Mouse (Mus musculus) MEL (cell line): ENCODE data around the gene Actr3b. TPM values are rescaled to one million over a fixed set of nuclear protein-coding genes. Genes with fewer than 3 reads are reported as not detected.

Source experiments
- DNase-seq: peaks from one replicate; pipeline ENCODE4 v3.0.0; 2011; ENCODE audit warnings: low read depth, low spot score
- H3K27ac ChIP-seq: 2 replicates; pipeline ENCODE4 v1.5.1; 2012; ENCODE audit warnings: low read depth, mild to moderate bottlenecking, control low read depth, low read length, moderate library complexity; ENCODE audit not compliant: control insufficient read depth
- H3K27me3 ChIP-seq, 2 experiments: fragments of 150-350 bp in 1 of 2; sonication (generic) in 1 of 2; 2 replicates each; pipeline ENCODE4 v1.6.1; 2012; ENCODE audit warnings: low read length in 2 of 2, mild to moderate bottlenecking in 2 of 2, improper control_type of control experiment in 1 of 2, moderate library complexity in 1 of 2; ENCODE audit not compliant: insufficient read depth in 2 of 2, control insufficient read depth in 1 of 2
- H3K36me3 ChIP-seq, 2 experiments: 2 replicates each; pipeline ENCODE4 v1.6.1; 2012 to 2014; ENCODE audit warnings: low read length in 2 of 2, improper control_type of control experiment in 1 of 2, inconsistent platforms in 1 of 2, mild to moderate bottlenecking in 1 of 2; ENCODE audit not compliant: insufficient read depth in 2 of 2, control insufficient read depth in 1 of 2
- H3K4me1 ChIP-seq, 2 experiments: fragments of 150-350 bp in 1 of 2; sonication (generic) in 1 of 2; 2 replicates each; pipeline ENCODE4 v1.6.1; 2012; ENCODE audit warnings: low read length in 2 of 2, improper control_type of control experiment in 1 of 2, mild to moderate bottlenecking in 1 of 2; ENCODE audit not compliant: insufficient read depth in 2 of 2, control insufficient read depth in 1 of 2
- H3K4me3 ChIP-seq, 2 experiments: fragments of 150-350 bp in 1 of 2; sonication (generic) in 1 of 2; 2 replicates each; pipeline ENCODE4 v1.5.1; 2012; ENCODE audit warnings: low read depth in 2 of 2, low read length in 2 of 2, mild to moderate bottlenecking in 2 of 2, moderate library complexity in 2 of 2, control low read depth in 1 of 2, improper control_type of control experiment in 1 of 2; ENCODE audit not compliant: control insufficient read depth in 1 of 2, insufficient read depth in 1 of 2
- H3K79me2 ChIP-seq: 2 replicates; pipeline ENCODE4 v1.6.1; 2012; ENCODE audit warnings: mild to moderate bottlenecking, low read length, moderate library complexity; ENCODE audit not compliant: control insufficient read depth, poor library complexity, insufficient read depth
- H3K9ac ChIP-seq: 2 replicates; pipeline ENCODE4 v1.6.1; 2012; ENCODE audit warnings: low read depth, mild to moderate bottlenecking, control low read depth, low read length, moderate library complexity; ENCODE audit not compliant: control insufficient read depth, poor library complexity, severe bottlenecking
- H3K9me3 ChIP-seq: fragments of 150-350 bp; sonication (generic); replicated peaks from 2 replicates; pipeline ENCODE4 v1.6.1; 2012; ENCODE audit warnings: mild to moderate bottlenecking, low read length, improper control_type of control experiment, moderate library complexity; ENCODE audit not compliant: insufficient read depth
- CTCF ChIP-seq, 3 experiments: IDR thresholded peaks in 2 of 3; conservative IDR thresholded peaks in 1 of 3; 2 replicates each; pipeline ENCODE4 v1.5.1; 2011 to 2012; ENCODE audit warnings: low read length in 3 of 3, low read depth in 2 of 3, mild to moderate bottlenecking in 2 of 3, improper control_type of control experiment in 1 of 3, inconsistent platforms in 1 of 3, mixed read lengths in 1 of 3, moderate library complexity in 1 of 3; ENCODE audit not compliant: control insufficient read depth in 1 of 3, insufficient read depth in 1 of 3, poor library complexity in 1 of 3, severe bottlenecking in 1 of 3
- ELF1 ChIP-seq: IDR thresholded peaks from 2 replicates; pipeline ENCODE4 v1.6.1; 2014; ENCODE audit warnings: low read depth, mild to moderate bottlenecking, inconsistent platforms, low read length, improper control_type of control experiment, moderate library complexity
- EP300 ChIP-seq, 2 experiments: IDR thresholded peaks; 2 replicates each; pipeline ENCODE4 v1.6.1; 2011; ENCODE audit warnings: improper control_type of control experiment in 2 of 2, low read length in 2 of 2, low read depth in 1 of 2, mild to moderate bottlenecking in 1 of 2
- GATA1 ChIP-seq: IDR thresholded peaks from 2 replicates; pipeline ENCODE4 v1.6.1; 2011; ENCODE audit warnings: low read depth, low read length, improper control_type of control experiment
- JUND ChIP-seq: IDR thresholded peaks from 2 replicates; pipeline ENCODE4 v1.6.1; 2011; ENCODE audit warnings: low read depth, mild to moderate bottlenecking, improper control_type of control experiment, low read length
- KAT2A ChIP-seq: conservative IDR thresholded peaks from 2 replicates; pipeline ENCODE4 v1.6.1; 2012; ENCODE audit warnings: low read depth, low read length, improper control_type of control experiment, inconsistent platforms
- MAFK ChIP-seq: IDR thresholded peaks from 2 replicates; pipeline ENCODE4 v1.6.1; 2011; ENCODE audit warnings: low read depth, mild to moderate bottlenecking, low read length, improper control_type of control experiment, borderline replicate concordance
- MAX ChIP-seq: IDR thresholded peaks from 2 replicates; pipeline ENCODE4 v1.6.1; 2011; ENCODE audit warnings: low read length, improper control_type of control experiment
- MAZ ChIP-seq: IDR thresholded peaks from 2 replicates; pipeline ENCODE4 v1.6.1; 2012; ENCODE audit warnings: low read depth, mild to moderate bottlenecking, inconsistent platforms, low read length, improper control_type of control experiment
- MYC ChIP-seq: IDR thresholded peaks from 2 replicates; pipeline ENCODE4 v1.6.1; 2011; ENCODE audit warnings: low read depth, mild to moderate bottlenecking, low read length, improper control_type of control experiment, moderate library complexity
- NELFE ChIP-seq: IDR thresholded peaks from 2 replicates; pipeline ENCODE4 v1.6.1; 2011; ENCODE audit warnings: low read depth, low read length, improper control_type of control experiment
- NRF1 ChIP-seq: IDR thresholded peaks from 2 replicates; pipeline ENCODE4 v1.6.1; 2014; ENCODE audit warnings: low read depth, mild to moderate bottlenecking, inconsistent platforms, low read length, improper control_type of control experiment, moderate library complexity; ENCODE audit not compliant: poor library complexity, insufficient read depth, severe bottlenecking
- POLR2AphosphoS2 ChIP-seq: IDR thresholded peaks from 2 replicates; pipeline ENCODE4 v1.6.1; 2011; ENCODE audit warnings: low read length, improper control_type of control experiment
- RAD21 ChIP-seq: IDR thresholded peaks from 2 replicates; pipeline ENCODE4 v1.6.1; 2011; ENCODE audit warnings: mild to moderate bottlenecking, low read depth, low read length, improper control_type of control experiment
- SIN3A ChIP-seq: IDR thresholded peaks from 2 replicates; pipeline ENCODE4 v1.6.1; 2012; ENCODE audit warnings: low read length, improper control_type of control experiment, inconsistent platforms
- SMC3 ChIP-seq: IDR thresholded peaks from 2 replicates; pipeline ENCODE4 v1.6.1; 2011; ENCODE audit warnings: low read depth, low read length, improper control_type of control experiment
- TCF12 ChIP-seq: IDR thresholded peaks from 2 replicates; pipeline ENCODE4 v1.6.1; 2014; ENCODE audit warnings: low read depth, mild to moderate bottlenecking, inconsistent platforms, low read length, improper control_type of control experiment, moderate library complexity
- UBTF ChIP-seq: IDR thresholded peaks from 2 replicates; pipeline ENCODE4 v1.6.1; 2012; ENCODE audit warnings: low read depth, mild to moderate bottlenecking, inconsistent platforms, low read length, improper control_type of control experiment, moderate library complexity, borderline replicate concordance; ENCODE audit not compliant: insufficient read depth
- USF1 ChIP-seq: IDR thresholded peaks from 2 replicates; pipeline ENCODE4 v1.6.1; 2014; ENCODE audit warnings: low read depth, mild to moderate bottlenecking, inconsistent platforms, low read length, improper control_type of control experiment, moderate library complexity
- ZC3H11A ChIP-seq: IDR thresholded peaks from 2 replicates; pipeline ENCODE4 v1.6.1; 2012; ENCODE audit warnings: low read depth, mild to moderate bottlenecking, inconsistent platforms, low read length, improper control_type of control experiment
- ZKSCAN1 ChIP-seq: IDR thresholded peaks from 2 replicates; pipeline ENCODE4 v1.6.1; 2012; ENCODE audit warnings: low read depth, mild to moderate bottlenecking, inconsistent platforms, low read length, improper control_type of control experiment, moderate library complexity
- polyA plus RNA-seq, 2 experiments: library from polyadenylated mRNA; stranded (reverse) in 1 of 2; unstranded in 1 of 2; fragments of >175 nt in 1 of 2; fragments of >200 nt in 1 of 2; gene quantifications; 2 replicates each; pipeline versions ENCODE4 v1.2.1 to v1.2.4; 2012; ENCODE audit warnings: low replicate concordance in 2 of 2, low read depth in 1 of 2; ENCODE audit not compliant: insufficient read length in 2 of 2, insufficient read depth in 1 of 2, missing spikeins in 1 of 2
- total RNA-seq: library from RNA; depleted of rRNA; stranded (reverse); fragments of 300-350 nt; gene quantifications from 2 replicates; pipeline ENCODE4 v1.2.3, GENCODE M21; 2012

The Actr3b gene
- total and polyA plus RNA-seq, 3 experiments = 8.7 to 11.1 TPM; not detected in 1

GRCm38 (mm10) chr5:25830802-25831201 lies 71.0 kb downstream of the Actr3b start:
- no peak overlapping the region for H3K4me3 ChIP-seq
- peaks cover 0 to 8% of the 10 kb centered on the region in 2 experiments; a peak in 2 of 4 replicates for H3K4me1 ChIP-seq
- H3K36me3 ChIP-seq = peaks cover 0 to 4% of the 10 kb centered on the region in 2 experiments; a peak in 2 of 4 replicates
- DNase-seq = no peak
- no peak for TF ChIP-seq NRF1
- TF ChIP-seq ELF1 = no peak
- TF ChIP-seq, all 39 proteins: peak for 0
- Histone ChIP-seq H3K9ac (no peak overlapping the region), H3K79me2 (no peaks in the 10 kb centered on the region), H3K27me3 (no peaks in the 10 kb centered on the region), H3K9me3 (no peaks in the 10 kb centered on the region), H3K27ac (no peak overlapping the region)

GRCm38 (mm10) chr5:25831624-25832023 lies 71.8 kb downstream of the Actr3b start:
- Histone ChIP-seq H3K9ac (no peak overlapping the region), H3K36me3 (peaks cover 0 to 4% of the 10 kb centered on the region in 2 experiments; a peak in 2 of 4 replicates), H3K27ac (no peak overlapping the region), H3K9me3 (no peaks in the 10 kb centered on the region), H3K79me2 (no peaks in the 10 kb centered on the region), H3K4me1 (peaks cover 0 to 8% of the 10 kb centered on the region in 2 experiments; a peak in 2 of 4 replicates), H3K4me3 (no peak overlapping the region), H3K27me3 (no peaks in the 10 kb centered on the region)
- DNase-seq = peak; percentile 70
- TF ChIP-seq GATA1 (no peak), MYC (no peak), ZKSCAN1 (no peak), TCF12 (no peak), SMC3 (peak; percentile 89), SIN3A (no peak), ZC3H11A (peak; percentile 86), CTCF (IDR thresholded peaks at IDR 0.05 in 2 of 3, conservative IDR thresholded peaks at IDR 0.05 in 1 of 3; ENCODE audit: control insufficient read depth in 1 of 3, insufficient read depth in 1 of 3, low read depth in 2 of 3, low read length in 3 of 3, poor library complexity in 1 of 3, severe bottlenecking in 1 of 3) (peak; percentile 78 to 88 (median 87)), MAZ (no peak), JUND (no peak), UBTF (no peak), EP300 (IDR thresholded peaks at IDR 0.05; ENCODE audit: low read depth in 1 of 2, low read length in 2 of 2) (no peak), RAD21 (peak; percentile 97), POLR2AphosphoS2 (no peak), NELFE (peak; percentile 15; the same call in 1 of the 2 replicates), ELF1 (no peak), USF1 (no peak), MAFK (no peak), KAT2A (no peak), MAX (no peak)
